Mouse (Mus musculus): Measurements from ENCODE around the gene Myt1l.

DNA sequence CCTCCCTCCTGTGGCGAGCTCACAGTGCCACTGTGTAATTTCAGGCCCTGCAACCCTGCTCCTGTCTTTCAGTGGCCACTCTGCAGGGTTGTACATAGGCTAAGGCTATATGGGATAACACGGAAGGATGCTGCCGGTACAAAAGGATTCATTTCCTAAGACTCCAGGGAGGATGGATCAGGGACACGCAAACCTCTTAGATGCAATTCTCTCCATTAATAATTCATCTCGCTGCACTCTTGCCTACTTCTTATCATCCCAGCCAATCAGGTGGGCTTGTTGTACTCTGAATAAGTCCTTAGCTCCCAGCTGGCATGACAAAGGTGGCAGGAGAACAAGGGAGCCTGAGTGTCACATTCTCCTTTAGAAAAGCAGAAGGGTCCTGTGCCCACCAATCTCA is 264.8 kb downstream of the Myt1l start:
- TF ChIP-seq POLR2A (IDR thresholded peaks at IDR 0.05; ENCODE audit: insufficient read depth, low read depth, low read length) = no peak
- no peak for TF ChIP-seq CTCF (IDR thresholded peaks at IDR 0.05; ENCODE audit: insufficient read depth, low read depth, low read length)
